Mouse (Mus musculus): ENCODE measurements at regions not wholly inside any gene's neighbourhood (a gene's known extent, or its start where the extent isn't known, plus 50 kb on each side); places are given as distances from the start of the nearest gene placed in this dataset.

DNA sequence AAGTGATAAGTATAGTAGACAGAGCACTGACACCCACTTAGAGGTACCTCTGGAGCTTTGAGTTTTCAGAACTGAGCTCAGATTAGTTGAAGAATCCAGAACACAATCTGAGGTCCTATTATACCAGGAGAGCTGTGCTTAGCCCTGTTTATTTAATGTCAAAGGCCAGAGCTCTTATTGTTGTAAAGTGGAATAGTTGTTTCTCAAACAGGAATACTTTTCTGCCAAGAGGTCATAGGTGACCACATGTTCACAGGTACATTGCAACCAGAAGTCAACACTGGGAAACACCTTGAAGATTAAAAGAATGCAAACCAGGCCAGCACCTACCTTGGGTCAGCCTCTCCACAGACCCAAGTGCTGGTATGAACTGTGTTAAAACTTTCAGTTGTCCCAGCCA is 291.9 kb upstream of the 4930412O13Rik start:
- TF ChIP-seq MAFK (IDR thresholded peaks at IDR 0.05; ENCODE audit: insufficient read depth, low read depth, low read length) (no peak), ZNF384 (IDR thresholded peaks at IDR 0.05; ENCODE audit: low read depth, low read length) (no peak)
